Mouse (Mus musculus) heart, embryonic 16.5 days (tissue): ENCODE data around the gene Tspan3. TPM values are rescaled to one million over a fixed set of nuclear protein-coding genes. Genes with fewer than 3 reads are reported as not detected.

Source experiments
- ATAC-seq: fragments of 200-750 bp; cut with Nextera tagmentation; replicated peaks from 2 replicates; pipeline ENCODE4 v1.8.0; 2017; ENCODE audit warnings: moderate number of reproducible peaks; ENCODE audit not compliant: insufficient read depth, low FRiP score; ENCODE audit errors: extremely low read depth
- H3K27ac ChIP-seq: fragments of 300-500 bp; sonication (generic); 2 replicates; pipeline ENCODE4 v1.5.1; 2014; ENCODE audit warnings: mild to moderate bottlenecking, low read length, control low read depth, moderate library complexity
- H3K27me3 ChIP-seq: fragments of 300-500 bp; sonication (generic); 2 replicates; pipeline ENCODE4 v1.6.1; 2014; ENCODE audit warnings: low read length, mixed read lengths; ENCODE audit not compliant: control insufficient read depth, insufficient read depth
- H3K36me3 ChIP-seq: fragments of 300-500 bp; sonication (generic); 2 replicates; pipeline ENCODE4 v1.6.1; 2014; ENCODE audit not compliant: control insufficient read depth, insufficient read depth
- H3K4me1 ChIP-seq: fragments of 300-500 bp; sonication (generic); 2 replicates; pipeline ENCODE4 v1.6.1; 2014; ENCODE audit warnings: low read length, mixed read lengths; ENCODE audit not compliant: control insufficient read depth, insufficient read depth
- H3K4me2 ChIP-seq: fragments of 300-500 bp; sonication (generic); 2 replicates; pipeline ENCODE4 v1.6.1; 2014; ENCODE audit warnings: low read depth, mild to moderate bottlenecking, control low read depth, low read length
- H3K4me3 ChIP-seq: fragments of 300-500 bp; sonication (generic); 2 replicates; pipeline ENCODE4 v1.5.1; 2014; ENCODE audit warnings: mild to moderate bottlenecking, control low read depth, low read length
- H3K9ac ChIP-seq: fragments of 300-500 bp; sonication (generic); 2 replicates; pipeline ENCODE4 v1.6.1; 2014; ENCODE audit warnings: low read length, control low read depth
- H3K9me3 ChIP-seq: fragments of 300-500 bp; sonication (generic); replicated peaks from 2 replicates; pipeline ENCODE4 v1.6.1; 2016; ENCODE audit warnings: low read length; ENCODE audit not compliant: control insufficient read depth
- WGBS: fragments of 180-500 bp; shearing (Covaris S2); extraction: QIAGEN DNeasy Blood & Tissue Kit; methylation state at CpG from one replicate; pipeline ENCODE4 v1.1.7; 2014; 5-methylcytosine and 5-hydroxymethylcytosine counted together
- polyA plus RNA-seq: library from polyadenylated mRNA; unstranded; fragments of >200 nt; fragmentation: Nextera tagmentation; extraction: Ambion mirVana; gene quantifications from 2 replicates; pipeline ENCODE4 v1.2.1, GENCODE M21; 2015

The Tspan3 gene
- polyA plus RNA-seq, 1 experiment from 2014 or later: 457 TPM

- no peak overlapping the region for H3K4me3 ChIP-seq
- no peaks in the 10 kb centered on the region for H3K9me3 ChIP-seq
- no peak for ATAC-seq
- no peak overlapping the region for H3K9ac ChIP-seq
- WGBS: 78% methylated on average over 4 of the region's 4 CpGs
- no peaks in the 10 kb centered on the region for H3K27me3 ChIP-seq
- no peak overlapping the region for H3K27ac ChIP-seq
- H3K4me1 ChIP-seq: no peaks in the 10 kb centered on the region
- H3K36me3 ChIP-seq: no peaks in the 10 kb centered on the region
- no peak overlapping the region for H3K4me2 ChIP-seq
These were observed 31.6 kb upstream of the Tspan3 start for GRCm38 (mm10) chr9:56196921-56197320.

GRCm38 (mm10) chr9:56195193-56195592 is 29.9 kb upstream of the Tspan3 start:
- no peak overlapping the region for H3K27ac ChIP-seq
- 51% methylated on average over 3 of the region's 3 CpGs for WGBS
- no peaks in the 10 kb centered on the region for H3K27me3 ChIP-seq
- H3K4me1 ChIP-seq: no peaks in the 10 kb centered on the region
- no peak for ATAC-seq
- H3K36me3 ChIP-seq: no peaks in the 10 kb centered on the region
- H3K4me2 ChIP-seq: no peak overlapping the region
- H3K4me3 ChIP-seq: no peak overlapping the region
- no peaks in the 10 kb centered on the region for H3K9me3 ChIP-seq
- H3K9ac ChIP-seq: no peak overlapping the region

- Histone ChIP-seq H3K4me2 (no peak overlapping the region), H3K4me1 (no peaks in the 10 kb centered on the region), H3K27me3 (no peaks in the 10 kb centered on the region), H3K36me3 (no peaks in the 10 kb centered on the region), H3K9ac (no peak overlapping the region), H3K27ac (no peak overlapping the region), H3K9me3 (no peaks in the 10 kb centered on the region), H3K4me3 (no peak overlapping the region)
- WGBS: 62% methylated on average over 11 of the region's 11 CpGs
- no peak for ATAC-seq
These were observed 26.5 kb upstream of the Tspan3 start for GRCm38 (mm10) chr9:56191498-56192455.

GRCm38 (mm10) chr9:56180118-56180781 is 15.0 kb upstream of the Tspan3 start:
- Histone ChIP-seq H3K9ac (no peak overlapping the region), H3K36me3 (no peaks in the 10 kb centered on the region), H3K4me1 (peaks cover 5% of the 10 kb centered on the region), H3K27me3 (no peaks in the 10 kb centered on the region), H3K4me3 (no peak overlapping the region), H3K4me2 (peak overlapping the region; percentile 35), H3K27ac (no peak overlapping the region), H3K9me3 (no peaks in the 10 kb centered on the region)
- 24% methylated on average over 8 of the region's 8 CpGs for WGBS
- no peak for ATAC-seq

- no peak overlapping the region for H3K27ac ChIP-seq
- 69% methylated on average over 6 of the region's 6 CpGs for WGBS
- peak overlapping the region; percentile 35; the same call in 1 of the 2 replicates for H3K4me2 ChIP-seq
- no peaks in the 10 kb centered on the region for H3K27me3 ChIP-seq
- no peak overlapping the region for H3K4me3 ChIP-seq
- H3K9me3 ChIP-seq: no peaks in the 10 kb centered on the region
- no peaks in the 10 kb centered on the region for H3K36me3 ChIP-seq
- no peak for ATAC-seq
- peaks cover 5% of the 10 kb centered on the region for H3K4me1 ChIP-seq
- H3K9ac ChIP-seq: no peak overlapping the region
These were observed 14.3 kb upstream of the Tspan3 start for GRCm38 (mm10) chr9:56179416-56180117.

GRCm38 (mm10) chr9:56177354-56177753 is 12.1 kb upstream of the Tspan3 start:
- H3K4me3 ChIP-seq: no peak overlapping the region
- no peaks in the 10 kb centered on the region for H3K36me3 ChIP-seq
- no peak for ATAC-seq
- H3K27ac ChIP-seq: no peak overlapping the region
- H3K9ac ChIP-seq: no peak overlapping the region
- H3K9me3 ChIP-seq: no peaks in the 10 kb centered on the region
- H3K4me2 ChIP-seq: no peak overlapping the region
- WGBS: 57% methylated on average over 4 of the region's 4 CpGs
- H3K4me1 ChIP-seq: peaks cover 5% of the 10 kb centered on the region
- H3K27me3 ChIP-seq: no peaks in the 10 kb centered on the region; the same call in 1 of the 2 replicates

GRCm38 (mm10) chr9:56175316-56175715 is 10.0 kb upstream of the Tspan3 start:
- no peak overlapping the region for H3K9ac ChIP-seq
- no peaks in the 10 kb centered on the region; the same call in 1 of the 2 replicates for H3K27me3 ChIP-seq
- no peak for ATAC-seq
- peaks cover 5% of the 10 kb centered on the region for H3K4me1 ChIP-seq
- no peaks in the 10 kb centered on the region for H3K9me3 ChIP-seq
- 83% methylated on average over 3 of the region's 3 CpGs for WGBS
- no peak overlapping the region for H3K27ac ChIP-seq
- H3K4me2 ChIP-seq: no peak overlapping the region
- no peak overlapping the region for H3K4me3 ChIP-seq
- no peaks in the 10 kb centered on the region for H3K36me3 ChIP-seq

DNA sequence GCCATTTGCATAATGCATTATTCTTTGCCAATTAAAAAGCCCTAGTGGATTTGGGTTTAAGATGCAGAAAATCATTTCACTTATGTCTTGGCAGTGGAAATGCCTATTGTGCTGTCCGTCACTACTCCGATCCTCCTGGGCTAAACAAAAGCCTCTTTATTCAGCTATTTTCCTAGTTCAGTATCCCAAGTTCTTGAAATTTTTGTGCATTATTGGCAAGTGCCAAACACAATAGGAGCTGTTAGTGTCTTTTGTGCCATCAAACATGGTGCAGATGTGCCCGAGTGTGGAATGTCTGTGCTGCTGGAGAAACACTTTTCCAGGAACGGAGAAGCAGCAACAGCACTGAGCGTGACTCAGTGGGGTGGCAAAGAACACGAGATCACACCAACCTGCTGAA is 2.4 kb upstream of the Tspan3 start:
- no peaks in the 10 kb centered on the region for H3K9me3 ChIP-seq
- 68% methylated on average over 6 of the region's 6 CpGs for WGBS
- no peak overlapping the region for H3K9ac ChIP-seq
- no peak overlapping the region for H3K4me2 ChIP-seq
- no peak overlapping the region for H3K4me3 ChIP-seq
- no peaks in the 10 kb centered on the region for H3K36me3 ChIP-seq
- ATAC-seq: no peak
- no peaks in the 10 kb centered on the region for H3K4me1 ChIP-seq
- no peak overlapping the region for H3K27ac ChIP-seq
- H3K27me3 ChIP-seq: no peaks in the 10 kb centered on the region
